Mouse (Mus musculus) midbrain, embryonic 11.5 days (tissue): Measurements from ENCODE around the gene Lpar2. TPM values are rescaled to one million over a fixed set of nuclear protein-coding genes. Genes with fewer than 3 reads are reported as not detected.

Experiments used
- ATAC-seq: fragments of 200-750 bp; cut with Nextera tagmentation; 2 replicates; pipeline ENCODE4 v1.8.0; 2017; ENCODE audit warnings: moderate TSS enrichment, moderate library complexity; ENCODE audit not compliant: low FRiP score
- DNase-seq: peaks from one replicate; pipeline ENCODE4 v3.0.0; 2015; ENCODE audit warnings: low spot score; ENCODE audit errors: missing footprints
- H3K27ac ChIP-seq: fragments of 300-500 bp; sonication (generic); 2 replicates; pipeline ENCODE4 v1.5.1; 2014; ENCODE audit warnings: low read depth, low read length
- H3K27me3 ChIP-seq: fragments of 300-500 bp; sonication (generic); 2 replicates; pipeline ENCODE4 v1.6.1; 2014; ENCODE audit warnings: mild to moderate bottlenecking, low read length, moderate library complexity, mixed read lengths; ENCODE audit not compliant: control insufficient read depth, insufficient read depth
- H3K36me3 ChIP-seq: fragments of 300-500 bp; sonication (generic); 2 replicates; pipeline ENCODE4 v1.6.1; 2014; ENCODE audit warnings: mild to moderate bottlenecking, low read length, moderate library complexity, mixed read lengths; ENCODE audit not compliant: control insufficient read depth, insufficient read depth
- H3K4me1 ChIP-seq: fragments of 300-500 bp; sonication (generic); 2 replicates; pipeline ENCODE4 v1.6.1; 2014; ENCODE audit warnings: low read length; ENCODE audit not compliant: control insufficient read depth, insufficient read depth
- H3K4me2 ChIP-seq: fragments of 300-500 bp; sonication (generic); 2 replicates; pipeline ENCODE4 v1.6.1; 2014; ENCODE audit warnings: mild to moderate bottlenecking, moderate library complexity
- H3K4me3 ChIP-seq: fragments of 300-500 bp; sonication (generic); 2 replicates; pipeline ENCODE4 v1.5.1; 2014; ENCODE audit warnings: low read depth, low read length
- H3K9ac ChIP-seq: fragments of 300-500 bp; sonication (generic); 2 replicates; pipeline ENCODE4 v1.6.1; 2014; ENCODE audit warnings: low read length
- H3K9me3 ChIP-seq: fragments of 300-500 bp; sonication (generic); 2 replicates; pipeline ENCODE4 v1.6.1; 2016; ENCODE audit warnings: low read length; ENCODE audit not compliant: control insufficient read depth
- WGBS: fragments of 180-500 bp; shearing (Covaris S2); extraction: QIAGEN DNeasy Blood & Tissue Kit; methylation state at CpG from one replicate; pipeline ENCODE4 v1.1.7; 2014; 5-methylcytosine and 5-hydroxymethylcytosine counted together
- polyA plus RNA-seq: library from polyadenylated mRNA; unstranded; fragments of >200 nt; fragmentation: Nextera tagmentation; extraction: Ambion mirVana; gene quantifications from 2 replicates; pipeline ENCODE4 v1.2.1, GENCODE M21; 2014

Gene Lpar2
- polyA plus RNA-seq, result 0.72 and 1.2 TPM in 2 replicates

- H3K27ac ChIP-seq, result no peak within 1 kb of the TSS; the same call in 1 of the 2 replicates
- peak within 1 kb of the TSS; percentile 45 for H3K4me3 ChIP-seq
- H3K36me3 ChIP-seq, result no peaks in the 10 kb centered on the region; the same call in 1 of the 2 replicates
- no peaks in the 10 kb centered on the region for H3K9me3 ChIP-seq
- peak within 1 kb of the TSS; percentile 63 for H3K9ac ChIP-seq
- peak within 1 kb of the TSS; percentile 79 for H3K4me2 ChIP-seq
- DNase-seq, result peak; percentile 97
- peak; percentile 83 for ATAC-seq
- WGBS, result 2% methylated on average over 33 of the region's 35 CpGs
- peaks cover 11% of the 10 kb centered on the region for H3K4me1 ChIP-seq
- no peaks in the 10 kb centered on the region; the same call in 1 of the 2 replicates for H3K27me3 ChIP-seq
Measured at GRCm38 (mm10) chr8:69822386-69823191, at the start of gene Lpar2. TSS of gene Lpar2 (plus strand) at chr8:69822429.

- Histone ChIP-seq H3K27me3 (no peaks in the 10 kb centered on the region), H3K36me3 (no peaks in the 10 kb centered on the region), H3K4me1 (peaks cover 15% of the 10 kb centered on the region), H3K27ac (peak within 1 kb of the TSS; percentile 97), H3K4me2 (peak within 1 kb of the TSS; percentile 72), H3K9ac (peak within 1 kb of the TSS; percentile 92), H3K9me3 (no peaks in the 10 kb centered on the region), H3K4me3 (peak within 1 kb of the TSS; percentile 71)
- DNase-seq (peak; percentile 99), ATAC-seq (peak; percentile 100)
- under 1% methylated on average over 41 of the region's 41 CpGs for WGBS
Measured at GRCm38 (mm10) chr8:69774503-69775148, 47.6 kb upstream of the Lpar2 start, which contains the start of gene Gm20422. TSS of gene Gm20422 (minus strand) at chr8:69774886.

- H3K9me3 ChIP-seq, result no peaks in the 10 kb centered on the region
- 67% methylated on average over 2 of the region's 2 CpGs for WGBS
- peaks cover 15% of the 10 kb centered on the region for H3K4me1 ChIP-seq
- peak overlapping the region; percentile 29; the same call in 1 of the 2 replicates for H3K4me2 ChIP-seq
- no peak for DNase-seq
- H3K27ac ChIP-seq, result no peak overlapping the region
- ATAC-seq, result no peak
- H3K4me3 ChIP-seq, result peak overlapping the region; percentile 71; the same call in 1 of the 2 replicates
- no peaks in the 10 kb centered on the region for H3K27me3 ChIP-seq
- no peaks in the 10 kb centered on the region for H3K36me3 ChIP-seq
- no peak overlapping the region for H3K9ac ChIP-seq
Measured at GRCm38 (mm10) chr8:69775149-69775534, 47.1 kb upstream of the Lpar2 start.

GRCm38 (mm10) chr8:69777111-69777510 is 45.1 kb upstream of the Lpar2 start:
- Histone ChIP-seq H3K4me3 (no peak overlapping the region), H3K4me1 (peaks cover 15% of the 10 kb centered on the region), H3K9ac (no peak overlapping the region), H3K36me3 (no peaks in the 10 kb centered on the region), H3K9me3 (no peaks in the 10 kb centered on the region), H3K27ac (no peak overlapping the region), H3K4me2 (no peak overlapping the region), H3K27me3 (no peaks in the 10 kb centered on the region)
- DNase-seq, result peak; percentile 44
- no peak for ATAC-seq
- WGBS, result 60% methylated on average over 12 of the region's 12 CpGs

GRCm38 (mm10) chr8:69789105-69789504 is 33.1 kb upstream of the Lpar2 start:
- no peak overlapping the region for H3K4me3 ChIP-seq
- H3K27me3 ChIP-seq, result no peaks in the 10 kb centered on the region
- H3K9me3 ChIP-seq, result no peaks in the 10 kb centered on the region
- 87% methylated on average over 5 of the region's 5 CpGs for WGBS
- no peak overlapping the region for H3K27ac ChIP-seq
- peak; percentile 49 for DNase-seq
- H3K9ac ChIP-seq, result no peak overlapping the region
- H3K4me1 ChIP-seq, result peaks cover 12% of the 10 kb centered on the region
- H3K4me2 ChIP-seq, result no peak overlapping the region
- no peak for ATAC-seq
- H3K36me3 ChIP-seq, result peaks cover 2% of the 10 kb centered on the region

- ATAC-seq (no peak), DNase-seq (no peak)
- Histone ChIP-seq H3K9me3 (no peaks in the 10 kb centered on the region), H3K9ac (no peak overlapping the region), H3K36me3 (peaks cover 5% of the 10 kb centered on the region), H3K4me3 (no peak overlapping the region), H3K27ac (no peak overlapping the region), H3K4me1 (peaks cover 12% of the 10 kb centered on the region), H3K4me2 (no peak overlapping the region), H3K27me3 (no peaks in the 10 kb centered on the region)
- 73% methylated on average over 5 of the region's 5 CpGs for WGBS
Measured at GRCm38 (mm10) chr8:69789731-69790130, 32.5 kb upstream of the Lpar2 start.

GRCm38 (mm10) chr8:69790364-69790763 is 31.9 kb upstream of the Lpar2 start:
- peak overlapping the region; percentile 100 for H3K4me3 ChIP-seq
- peaks cover 9% of the 10 kb centered on the region for H3K36me3 ChIP-seq
- H3K27me3 ChIP-seq, result no peaks in the 10 kb centered on the region
- H3K9ac ChIP-seq, result peak overlapping the region; percentile 95
- H3K4me2 ChIP-seq, result peak overlapping the region; percentile 83
- DNase-seq (peak; percentile 83), ATAC-seq (no peak)
- H3K9me3 ChIP-seq, result no peaks in the 10 kb centered on the region
- peaks cover 12% of the 10 kb centered on the region for H3K4me1 ChIP-seq
- 41% methylated on average over 11 of the region's 11 CpGs for WGBS
- H3K27ac ChIP-seq, result no peak overlapping the region

GRCm38 (mm10) chr8:69790773-69791367 is 31.4 kb upstream of the Lpar2 start, which contains the start of the genes Atp13a1 and Zfp866:
TSS of gene Atp13a1 (plus strand) at chr8:69791163.
TSS of gene Zfp866 (minus strand) at chr8:69791178.
- DNase-seq (peak; percentile 99), ATAC-seq (peak; percentile 96)
- peak within 1 kb of the TSS; percentile 100 for H3K4me3 ChIP-seq
- WGBS, result under 1% methylated on average over 38 of the region's 38 CpGs
- H3K9ac ChIP-seq, result peak within 1 kb of the TSS; percentile 95
- peaks cover 12% of the 10 kb centered on the region for H3K4me1 ChIP-seq
- H3K36me3 ChIP-seq, result peaks cover 9% of the 10 kb centered on the region
- peak within 1 kb of the TSS; percentile 83 for H3K4me2 ChIP-seq
- no peaks in the 10 kb centered on the region for H3K27me3 ChIP-seq
- H3K9me3 ChIP-seq, result no peaks in the 10 kb centered on the region
- peak within 1 kb of the TSS; percentile 51 for H3K27ac ChIP-seq
